Mouse (Mus musculus): ENCODE results near the gene Olfr1104. TPM values are rescaled to one million over a fixed set of nuclear protein-coding genes. Genes with fewer than 3 reads are reported as not detected.

The Olfr1104 gene
- not detected for total RNA-seq (2021)

- DNase-seq (ENCODE audit: low spot score), result no peak
- intact Hi-C loops (cut with DNase I), result no loop called here
Measured at GRCm38 (mm10) chr2:87026980-87027379, at the start of gene Olfr1104. Gene Olfr1104, minus strand, starts transcription at chr2:87027080.

- no peak for DNase-seq (ENCODE audit: low spot score)
- intact Hi-C loops (cut with DNase I), result no loop called here
Measured at GRCm38 (mm10) chr2:87075717-87076116, 48.8 kb upstream of the Olfr1104 start, which contains the start of gene Olfr1107. Gene Olfr1107, minus strand, starts transcription at chr2:87075817.

- DNase-seq (ENCODE audit: low spot score), result no peak
- intact Hi-C loops (cut with DNase I), result no loop called here
Measured at GRCm38 (mm10) chr2:87052173-87052572, 25.3 kb upstream of the Olfr1104 start, which contains the start of gene Olfr1106. Gene Olfr1106, minus strand, starts transcription at chr2:87052273.

GRCm38 (mm10) chr2:87036431-87036830 lies 9.6 kb upstream of the Olfr1104 start, which contains the start of gene Olfr1105:
Gene Olfr1105, minus strand, starts transcription at chr2:87036531.
- intact Hi-C loops (cut with DNase I), result no loop called here
- DNase-seq (ENCODE audit: low spot score), result no peak

GRCm38 (mm10) chr2:86998098-86998497 lies 28.8 kb downstream of the Olfr1104 start, which contains the start of gene Olfr1102:
Gene Olfr1102, plus strand, starts transcription at chr2:86998398.
- DNase-seq (ENCODE audit: low spot score), result no peak
- intact Hi-C loops (cut with DNase I), result no loop called here

GRCm38 (mm10) chr2:86991121-86991520 lies 35.8 kb downstream of the Olfr1104 start, which contains the start of gene Olfr1101:
Gene Olfr1101, minus strand, starts transcription at chr2:86991221.
- no peak for DNase-seq (ENCODE audit: low spot score)
- intact Hi-C loops (cut with DNase I), result no loop called here

GRCm38 (mm10) chr2:86979854-86980253 lies 47.0 kb downstream of the Olfr1104 start, which contains the start of gene Olfr1100:
Gene Olfr1100, minus strand, starts transcription at chr2:86979954.
- intact Hi-C loops (cut with DNase I), result no loop called here

More at GRCm38 (mm10) chr2:86979854-86980253, 47.0 kb downstream of the Olfr1104 start, which contains the start of gene Olfr1100:
- DNase-seq (ENCODE audit: low spot score), result no peak

Other genes starting within 250 kb of the Olfr1104 start
- not detected for gene Olfr1093, start 244.6 kb downstream of the Olfr1104 start, total RNA-seq (2021)
- gene Olfr141, start 217.1 kb downstream of the Olfr1104 start, total RNA-seq (2021), result not detected
- not detected for gene Olfr1094, start 202.4 kb downstream of the Olfr1104 start, total RNA-seq (2021)
- gene Olfr1095, start 175.4 kb downstream of the Olfr1104 start, total RNA-seq (2021), result not detected
- gene Gm13723, start 152.3 kb downstream of the Olfr1104 start, total RNA-seq (2021), result not detected
- gene Olfr1097, start 134.9 kb downstream of the Olfr1104 start, total RNA-seq (2021), result not detected
- not detected for gene Olfr1098, start 102.5 kb downstream of the Olfr1104 start, total RNA-seq (2021)
- gene Olfr1099, start 66.4 kb downstream of the Olfr1104 start, total RNA-seq (2021), result not detected
- not detected for gene Olfr1100, start 47.1 kb downstream of the Olfr1104 start, total RNA-seq (2021)
- not detected for gene Olfr1101, start 35.9 kb downstream of the Olfr1104 start, total RNA-seq (2021)
- not detected for gene Olfr1102, start 28.7 kb downstream of the Olfr1104 start, total RNA-seq (2021)
- gene Olfr1105, start 9.5 kb upstream of the Olfr1104 start, total RNA-seq (2021), result not detected
- gene Olfr1106, start 25.2 kb upstream of the Olfr1104 start, total RNA-seq (2021), result not detected
- gene Olfr1107, start 48.7 kb upstream of the Olfr1104 start, total RNA-seq (2021), result not detected
- not detected for gene Olfr1109, start 68.9 kb upstream of the Olfr1104 start, total RNA-seq (2021)
- gene Olfr259, start 87.5 kb upstream of the Olfr1104 start, total RNA-seq (2021), result not detected
- gene Olfr1110, start 113.2 kb upstream of the Olfr1104 start, total RNA-seq (2021), result not detected
- gene Olfr1111, start 125.5 kb upstream of the Olfr1104 start, total RNA-seq (2021), result not detected
- gene Olfr1112, start 160.7 kb upstream of the Olfr1104 start, total RNA-seq (2021), result not detected
- gene Olfr1113, start 181.9 kb upstream of the Olfr1104 start, total RNA-seq (2021), result not detected
- not detected for gene Olfr1115, start 220.9 kb upstream of the Olfr1104 start, total RNA-seq (2021)
- gene Olfr1116, start 240.5 kb upstream of the Olfr1104 start, total RNA-seq (2021), result not detected

All from heart, postnatal 25 days (tissue).